Mouse (Mus musculus) right cerebral cortex, postnatal 4 days (tissue): ENCODE results near the gene Pmfbp1.

ENCODE experiments used
- DNase-seq: peaks from one replicate; pipeline ENCODE4 v3.0.0-alpha.2; 2022

The Pmfbp1 gene

GRCm38 (mm10) chr8:109503566-109503965, 9.7 kb downstream of the Pmfbp1 start:
- DNase-seq, result no peak

GRCm38 (mm10) chr8:109505560-109505959, 11.7 kb downstream of the Pmfbp1 start:
- no peak for DNase-seq

DNA sequence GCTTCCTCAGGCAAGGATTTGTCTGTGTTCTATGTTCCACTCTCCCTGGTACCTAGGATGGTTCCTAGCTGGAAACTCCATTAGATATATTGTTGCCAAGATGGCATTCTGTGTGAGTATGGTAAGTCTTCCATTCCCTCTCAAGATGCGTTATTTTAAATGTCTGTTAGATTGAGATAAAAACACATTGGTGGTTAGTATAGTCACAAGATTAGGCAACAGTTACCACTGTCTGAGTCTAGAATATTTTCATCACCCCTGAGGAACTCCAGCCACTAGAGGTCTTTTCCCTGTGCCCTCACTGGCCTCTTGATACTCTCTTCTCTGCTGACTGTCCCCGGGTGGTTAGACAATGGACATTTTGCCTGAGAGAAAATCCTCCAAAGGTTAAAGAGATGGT, 30.2 kb downstream of the Pmfbp1 start:
- no peak for DNase-seq

GRCm38 (mm10) chr8:109535140-109535990, 41.5 kb downstream of the Pmfbp1 start:
- DNase-seq, result peak; percentile 61

- peak; percentile 90 for DNase-seq
These were observed 42.9 kb downstream of the Pmfbp1 start for GRCm38 (mm10) chr8:109536703-109537102.

DNA sequence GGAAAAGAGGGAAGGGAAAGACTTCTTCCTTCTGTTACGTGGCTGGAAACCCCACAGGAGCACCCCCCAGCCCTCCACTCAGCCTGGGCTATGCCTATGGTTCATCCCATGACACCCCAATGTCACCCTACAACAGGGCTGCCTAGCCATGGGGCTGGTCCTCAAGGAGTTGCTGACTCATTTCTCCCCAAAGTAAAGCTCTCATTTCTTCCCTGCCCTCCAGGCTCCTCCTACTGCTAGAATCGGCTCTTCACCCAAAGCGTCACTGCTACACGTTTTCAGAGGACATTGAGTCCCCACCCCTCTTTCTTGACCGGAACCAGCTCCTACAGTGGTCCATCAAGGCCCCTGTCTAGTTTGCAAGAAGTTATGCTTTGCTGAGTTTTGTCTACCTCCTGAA, 48.3 kb downstream of the Pmfbp1 start:
- no peak for DNase-seq

GRCm38 (mm10) chr8:109542748-109543519, 49.1 kb downstream of the Pmfbp1 start:
- no peak for DNase-seq

- DNase-seq, result no peak
These were observed 50.2 kb downstream of the Pmfbp1 start for GRCm38 (mm10) chr8:109544049-109544448.

- DNase-seq, result peak; percentile 23
These were observed 57.8 kb downstream of the Pmfbp1 start for GRCm38 (mm10) chr8:109551663-109552062.

DNA sequence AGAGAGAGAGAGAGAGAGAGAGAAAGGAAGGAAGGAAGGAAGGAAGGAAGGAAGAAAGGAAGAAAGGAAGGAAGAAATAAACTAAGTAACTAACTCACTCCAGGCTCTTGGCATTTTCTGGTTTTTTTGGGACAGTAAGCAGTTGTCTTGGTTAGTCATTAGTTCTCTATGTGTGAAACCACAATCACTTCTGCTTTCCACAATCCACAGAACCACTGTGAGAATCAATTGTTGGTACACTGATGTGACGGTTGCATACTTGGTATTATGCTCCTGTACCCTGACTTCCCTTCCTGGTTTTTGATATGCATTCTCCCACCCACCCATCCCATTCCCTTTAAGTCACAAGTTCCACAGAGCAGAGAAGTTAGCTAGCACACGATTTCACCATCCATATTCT, 70.1 kb downstream of the Pmfbp1 start:
- no peak for DNase-seq

DNA sequence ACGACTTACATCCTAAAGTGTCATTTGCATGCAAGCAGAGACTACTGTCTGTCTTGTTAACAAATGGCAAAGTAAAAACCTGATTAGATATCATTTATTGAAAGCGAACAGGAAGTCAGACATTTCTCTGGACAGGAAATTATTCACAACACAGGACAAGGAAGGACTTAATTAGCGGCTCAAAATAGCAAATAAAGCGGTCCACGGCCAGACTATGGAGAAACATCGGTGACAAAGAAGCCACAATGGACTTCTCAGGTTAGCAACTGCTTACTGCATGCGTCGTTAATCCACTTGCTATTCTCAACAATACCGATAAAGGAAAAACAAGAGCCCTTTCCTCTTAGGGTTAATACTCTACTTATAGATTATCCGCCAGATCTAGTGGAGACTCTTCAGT, 70.9 kb downstream of the Pmfbp1 start:
- DNase-seq, result no peak

DNA sequence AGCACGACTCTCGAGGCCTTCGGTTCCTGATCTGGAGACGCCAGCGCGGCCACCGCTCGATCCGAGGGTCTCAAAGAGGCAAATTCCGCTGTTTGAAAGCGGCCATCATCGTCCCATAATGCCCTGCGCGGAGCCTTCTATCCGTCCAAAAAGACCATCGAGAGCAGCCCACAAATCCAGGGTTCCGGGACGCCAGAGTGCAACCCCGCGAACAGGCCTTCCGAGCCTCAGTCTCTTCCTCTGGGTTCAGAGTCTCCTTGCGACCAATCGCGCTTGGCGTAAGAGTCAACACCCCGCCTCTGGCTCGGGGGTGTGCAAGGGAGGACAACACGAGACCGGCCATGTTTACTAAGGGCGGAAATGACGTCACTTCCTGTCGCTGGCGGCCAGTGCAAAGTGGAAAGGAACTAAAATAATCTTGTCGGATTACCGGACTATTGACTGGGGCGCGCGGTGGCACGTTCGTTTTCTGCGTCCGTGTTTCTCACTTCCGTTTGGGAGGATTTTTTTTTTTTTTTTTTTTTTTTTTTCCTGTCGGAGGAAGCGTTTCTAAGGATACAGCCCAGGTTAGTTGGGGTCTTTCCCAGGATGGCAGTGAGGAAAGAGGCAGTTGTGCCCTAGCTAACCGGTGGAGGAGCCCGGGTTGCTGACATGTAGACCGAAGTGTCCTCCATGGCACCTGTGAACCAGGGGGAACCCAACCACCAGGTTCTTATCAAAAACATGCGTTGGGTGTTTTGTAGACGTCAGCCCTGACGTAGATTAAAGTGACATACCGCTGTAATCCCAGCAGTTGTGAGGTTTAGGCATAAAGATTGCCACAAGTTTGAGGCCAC, 71.9 kb downstream of the Pmfbp1 start, which contains the start of the genes Dhx38 and Txnl4b:
TSS of gene Dhx38 (minus strand) at position 364 of the 836 bp plus-strand sequence.
TSS of gene Txnl4b (plus strand) at position 395 of the 836 bp plus-strand sequence.
- DNase-seq, result peak; percentile 96

GRCm38 (mm10) chr8:109571139-109571538, 77.3 kb downstream of the Pmfbp1 start:
- no peak for DNase-seq

- no peak for DNase-seq
These were observed 82.5 kb downstream of the Pmfbp1 start for GRCm38 (mm10) chr8:109576311-109576710.

DNA sequence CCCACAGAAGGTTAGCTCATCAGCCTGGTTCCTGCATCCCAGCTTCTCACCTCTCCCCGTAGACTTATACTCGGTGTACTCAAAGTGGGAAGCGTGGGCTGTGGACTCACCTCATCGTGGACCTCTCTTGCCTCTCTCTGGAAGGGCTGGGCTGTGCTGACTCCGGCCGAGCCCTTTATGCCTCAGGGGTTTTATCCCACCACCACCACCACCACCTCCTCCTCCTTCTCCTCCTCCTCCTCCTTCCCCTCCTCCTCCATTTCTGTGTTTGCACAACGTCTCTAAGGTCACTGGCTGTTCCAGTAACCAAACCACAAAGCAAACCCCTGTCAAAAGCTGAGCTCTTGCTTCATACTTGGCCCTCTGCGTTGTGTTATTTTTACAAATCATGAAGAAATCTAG, 85.1 kb downstream of the Pmfbp1 start, which contains the start of gene Hp:
TSS of gene Hp (minus strand) at position 273 of the 402 bp plus-strand sequence.
- no peak for DNase-seq

GRCm38 (mm10) chr8:109584293-109584692, 90.5 kb downstream of the Pmfbp1 start:
- DNase-seq, result no peak

GRCm38 (mm10) chr8:109584830-109585229, 91.0 kb downstream of the Pmfbp1 start:
- no peak for DNase-seq

DNA sequence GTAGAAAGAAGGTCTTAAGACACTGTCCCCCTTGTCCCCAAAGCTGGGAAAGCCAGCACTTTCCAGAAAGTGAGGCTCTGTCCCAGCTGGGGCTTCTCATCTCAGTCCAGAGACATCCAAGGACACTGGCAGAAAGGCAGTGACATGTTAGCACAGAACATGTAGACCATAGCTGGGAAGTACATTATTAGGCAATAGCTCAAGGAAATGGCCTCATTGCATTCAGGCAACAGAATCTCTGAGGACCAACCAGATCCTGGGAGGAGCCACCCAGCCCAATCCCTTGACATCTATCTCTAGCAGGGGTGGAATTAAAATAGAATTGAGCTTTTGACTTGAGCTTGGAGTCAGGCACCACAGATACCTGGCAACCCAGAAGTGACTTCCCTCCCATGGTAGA, 91.8 kb downstream of the Pmfbp1 start:
- no peak for DNase-seq

- no peak for DNase-seq
These were observed 93.2 kb downstream of the Pmfbp1 start for GRCm38 (mm10) chr8:109586972-109587504.

DNA sequence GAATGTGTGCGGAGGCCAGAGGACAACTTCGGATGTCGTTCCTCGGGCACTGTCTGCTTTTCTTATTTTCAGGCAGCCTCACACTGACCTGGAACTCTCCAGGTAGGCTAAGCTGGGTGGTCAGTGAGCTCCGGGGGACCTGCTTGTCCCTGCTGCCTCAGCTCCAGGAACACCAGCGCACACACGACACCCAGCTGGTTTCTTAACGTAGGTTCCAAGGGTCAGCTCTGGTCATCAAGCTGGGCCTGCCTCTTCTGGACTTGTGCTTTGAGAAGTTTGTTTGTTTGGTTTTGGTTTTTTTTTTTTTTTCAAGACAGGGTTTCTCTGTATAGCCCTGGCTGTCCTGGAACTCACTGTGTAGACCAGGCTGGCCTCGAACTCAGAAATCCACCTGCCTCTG, 97.1 kb downstream of the Pmfbp1 start:
- DNase-seq, result no peak

DNA sequence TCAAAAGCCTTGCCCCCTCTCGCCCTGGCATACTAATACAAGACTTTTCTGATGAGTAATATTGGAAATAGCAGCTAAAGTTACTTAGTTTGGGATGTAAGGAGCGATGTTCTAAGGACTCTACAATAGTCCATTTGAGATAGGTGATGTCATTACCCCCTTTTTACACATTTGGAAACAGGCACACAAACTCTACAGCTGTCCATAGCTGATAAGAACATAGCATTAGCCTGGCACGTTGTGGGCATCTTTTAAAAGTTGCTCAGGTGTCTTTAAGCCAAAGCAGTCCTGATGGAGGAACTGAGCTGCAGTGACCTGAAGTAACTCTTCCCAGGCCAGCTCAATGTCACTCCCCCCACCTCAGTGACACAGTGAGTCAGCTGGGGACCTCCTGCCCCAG, 97.5 kb downstream of the Pmfbp1 start:
- DNase-seq, result no peak

DNA sequence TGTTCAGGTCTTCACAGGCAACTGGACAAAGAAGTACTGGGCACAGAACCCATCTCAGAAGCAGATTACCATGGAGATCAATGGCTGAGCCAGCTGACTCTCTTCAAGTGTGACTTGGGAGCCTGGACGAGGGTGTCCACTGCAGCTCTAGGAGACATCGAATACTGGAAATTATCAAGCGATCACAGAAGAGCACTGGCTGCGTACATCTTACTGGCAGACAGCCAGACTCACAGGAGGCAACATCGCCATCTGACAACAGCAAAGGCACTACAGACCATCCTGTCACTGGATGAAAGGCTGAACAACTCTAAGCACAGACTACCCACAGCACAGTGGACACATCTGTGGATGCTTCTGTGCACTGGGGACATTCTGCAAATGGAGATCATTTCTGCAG, 98.3 kb downstream of the Pmfbp1 start:
- no peak for DNase-seq
